Mouse (Mus musculus): ENCODE measurements around the gene S100a3.

Gene S100a3

DNA sequence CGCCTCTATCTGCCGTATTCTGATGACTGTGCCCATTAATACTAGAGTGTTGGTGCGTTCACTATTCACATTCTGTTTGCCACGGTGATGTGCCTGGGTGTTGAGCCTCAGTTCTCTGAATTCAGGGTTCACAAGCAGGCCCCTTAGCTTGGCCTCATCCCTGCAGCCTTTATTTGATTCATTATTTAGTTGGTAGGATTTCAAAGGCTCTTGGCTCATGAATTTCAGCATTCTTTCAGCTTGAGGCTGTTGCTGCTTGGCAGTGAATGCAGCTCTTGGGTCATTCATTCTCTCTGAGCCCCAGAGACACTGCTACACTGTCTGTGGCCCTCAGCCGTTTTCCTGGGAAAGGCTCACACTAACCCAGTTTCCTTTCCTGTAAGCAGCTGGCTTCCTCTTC, 4.4 kb upstream of the S100a3 start:
- DNase-seq (ENCODE audit: inconsistent age in 2 of 2, low spot score in 1 of 2): peak in 1 of 2 experiments; percentile 53

DNA sequence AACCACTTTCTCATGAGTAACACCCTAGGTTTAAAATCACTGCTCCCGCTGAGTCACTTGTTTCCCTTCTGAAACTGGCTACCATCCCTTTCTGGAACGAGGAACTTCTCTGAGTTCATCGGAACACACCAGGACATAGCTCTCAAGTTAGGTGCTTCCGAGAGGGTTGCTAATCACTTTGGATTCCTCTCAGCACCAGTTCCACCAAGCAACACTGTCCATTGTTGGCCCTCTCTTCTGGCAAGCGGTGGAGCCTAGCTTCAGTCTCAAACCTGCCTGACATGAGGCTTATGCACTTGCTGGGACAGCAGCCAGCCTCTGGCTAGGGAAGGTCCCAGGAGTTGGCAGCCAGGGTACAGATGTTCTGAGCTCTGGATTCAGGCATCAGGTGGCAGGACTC, 14.3 kb downstream of the S100a3 start:
- DNase-seq (ENCODE audit: inconsistent age in 2 of 2, low spot score in 1 of 2): peak in 1 of 2 experiments; percentile 58

DNA sequence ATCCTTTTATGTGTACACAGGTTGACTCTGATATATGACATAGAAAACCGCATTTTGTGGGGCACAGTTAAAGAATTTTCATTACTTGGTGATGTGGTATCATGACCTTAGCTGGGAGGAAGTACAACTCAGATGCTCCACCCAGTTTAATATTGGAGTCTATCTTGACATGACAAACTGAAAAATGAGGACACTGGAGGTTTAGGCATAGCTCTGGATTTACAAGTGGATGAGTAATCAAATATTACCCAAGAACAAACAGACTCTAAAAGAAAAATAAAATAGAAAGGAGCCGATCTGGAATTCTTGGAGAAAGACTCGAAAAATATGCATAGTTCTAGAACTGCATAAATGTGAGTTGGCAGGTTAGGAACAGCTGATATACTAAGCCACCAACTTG, 14.9 kb downstream of the S100a3 start:
- peak in 1 of 2 experiments; percentile 45 for DNase-seq (ENCODE audit: inconsistent age in 2 of 2, low spot score in 1 of 2)

DNA sequence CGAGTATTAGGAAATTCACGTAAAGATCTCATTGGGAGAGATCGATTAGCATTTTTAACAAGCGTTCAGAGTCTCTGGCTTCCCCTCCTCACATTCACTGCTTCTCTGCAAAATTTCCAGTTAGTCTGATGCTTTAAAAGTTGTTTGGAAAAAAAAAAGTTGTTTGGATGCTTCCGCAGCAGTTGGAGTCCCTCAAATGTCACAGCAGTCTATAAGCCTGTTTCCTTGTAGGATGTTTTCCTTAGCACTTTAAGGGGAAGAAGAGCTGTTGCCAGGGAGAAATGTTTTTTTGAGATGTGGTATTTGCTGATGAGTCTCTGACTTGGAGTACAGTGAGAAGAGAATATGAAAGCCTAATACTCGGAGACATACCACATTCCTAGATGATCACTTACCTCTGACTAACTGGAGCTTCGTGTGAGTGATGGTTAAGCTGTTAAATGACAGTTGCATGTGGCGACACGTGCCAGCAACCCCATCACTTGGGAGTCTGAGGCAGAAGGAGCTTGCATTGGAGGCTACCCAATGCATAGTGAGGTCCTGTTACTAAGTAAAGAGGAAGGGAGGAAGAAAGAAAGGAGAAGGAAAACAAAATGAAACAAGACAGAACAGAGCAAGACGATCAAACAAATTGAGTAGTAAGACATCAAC, 16.1 kb downstream of the S100a3 start:
- DNase-seq (ENCODE audit: inconsistent age in 2 of 2, low spot score in 1 of 2): no peak

DNA sequence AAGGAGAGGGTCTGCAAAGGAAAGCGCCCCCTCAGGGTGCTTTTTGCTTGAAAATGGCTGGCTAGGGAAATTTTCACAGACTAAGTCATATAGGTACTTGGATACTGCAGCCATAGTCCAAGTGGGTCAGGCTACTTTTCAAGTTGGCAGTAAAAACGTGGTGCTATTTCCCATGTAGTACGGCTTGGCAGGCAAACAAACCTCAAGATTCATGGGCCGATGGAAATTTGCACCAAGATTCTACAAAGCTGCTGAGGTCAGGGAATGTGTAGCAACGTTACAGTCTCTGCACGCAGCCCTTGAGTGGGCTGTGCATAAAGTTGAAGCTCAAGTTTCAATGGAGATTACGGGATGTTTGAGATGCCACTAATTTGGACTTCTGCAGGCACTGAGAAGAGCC, 19.1 kb downstream of the S100a3 start:
- DNase-seq (ENCODE audit: inconsistent age in 2 of 2, low spot score in 1 of 2): no peak

DNA sequence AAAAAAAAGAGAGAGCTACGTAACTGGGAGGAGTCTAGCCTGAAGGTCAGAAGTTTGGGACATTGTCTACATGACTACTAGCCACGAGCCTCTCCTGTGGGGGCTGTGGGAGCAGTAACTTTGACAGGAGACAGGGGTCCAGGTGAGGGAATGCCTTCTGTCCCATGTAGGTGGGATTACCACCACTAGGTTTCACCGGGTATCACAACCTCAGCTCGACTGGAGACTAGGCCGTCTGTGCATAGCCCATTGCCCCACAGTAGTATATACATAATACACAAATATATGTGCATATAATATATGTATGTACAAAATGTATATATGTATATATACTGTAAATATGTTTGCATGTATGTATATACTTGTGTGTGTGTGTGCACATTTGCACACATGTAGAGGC, 20.8 kb downstream of the S100a3 start:
- DNase-seq (ENCODE audit: inconsistent age in 2 of 2, low spot score in 1 of 2): no peak

DNA sequence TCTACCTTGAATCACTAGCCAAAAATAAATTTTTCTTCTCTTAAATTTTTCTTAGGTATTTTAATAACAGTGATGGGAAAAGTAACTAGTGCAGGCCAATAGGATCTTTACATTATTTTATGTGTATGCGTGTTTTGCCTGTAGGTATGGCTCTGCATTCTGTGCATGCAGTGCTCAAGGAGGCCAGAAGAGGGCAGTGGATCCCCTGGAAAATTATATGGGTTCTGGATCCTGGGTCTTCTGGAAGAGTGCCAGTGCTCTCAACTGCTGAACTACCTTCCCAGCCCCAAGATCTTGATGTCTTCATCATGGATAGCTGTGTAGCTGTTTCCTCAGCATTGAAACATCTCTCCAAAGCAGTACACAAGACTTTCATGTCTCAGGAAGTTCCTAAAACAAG, 21.8 kb downstream of the S100a3 start:
- peak in 1 of 2 experiments; percentile 34 for DNase-seq (ENCODE audit: inconsistent age in 2 of 2, low spot score in 1 of 2)

DNA sequence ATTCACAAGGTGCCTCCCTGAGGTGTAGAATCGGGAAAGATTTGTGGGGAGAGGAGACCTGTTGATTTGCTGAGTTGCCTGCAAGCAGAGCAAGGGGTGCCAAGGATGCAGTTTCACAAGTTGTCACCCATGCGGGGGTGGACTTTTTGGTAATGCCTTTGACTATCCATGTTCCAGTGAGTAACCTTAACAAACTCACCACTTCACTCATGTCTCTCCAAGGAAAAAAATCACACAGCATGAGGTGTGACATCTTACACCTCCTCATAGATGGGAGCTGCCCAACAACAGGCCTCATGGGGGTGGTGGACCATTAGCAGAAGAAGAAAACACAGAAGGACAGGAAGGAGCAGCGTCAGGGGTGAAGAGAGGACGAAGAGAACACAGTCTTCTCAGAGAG, 22.2 kb downstream of the S100a3 start:
- no peak for DNase-seq (ENCODE audit: inconsistent age in 2 of 2, low spot score in 1 of 2)

DNA sequence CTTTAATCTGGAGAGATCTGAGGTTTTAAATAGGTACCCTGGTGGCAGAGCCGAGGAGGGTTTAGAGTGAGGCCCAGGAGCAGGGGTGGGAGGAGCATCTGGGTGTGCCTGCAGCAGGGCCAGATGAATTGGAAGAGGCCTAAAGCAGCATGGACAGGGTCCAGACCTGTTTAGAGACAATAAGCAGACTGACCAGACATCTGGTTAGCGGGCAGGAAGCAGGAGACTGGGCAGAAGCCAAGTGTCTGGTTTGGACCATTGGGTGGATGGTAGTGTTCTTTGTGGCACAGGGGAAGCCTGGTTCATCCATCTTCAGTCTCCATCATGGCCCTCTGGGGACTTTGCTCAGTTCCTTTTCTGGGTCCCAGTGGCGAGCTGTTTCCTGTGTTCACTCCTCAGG, 23.5 kb downstream of the S100a3 start:
- DNase-seq (ENCODE audit: inconsistent age in 2 of 2, low spot score in 1 of 2): peak; percentile 68 to 76

DNA sequence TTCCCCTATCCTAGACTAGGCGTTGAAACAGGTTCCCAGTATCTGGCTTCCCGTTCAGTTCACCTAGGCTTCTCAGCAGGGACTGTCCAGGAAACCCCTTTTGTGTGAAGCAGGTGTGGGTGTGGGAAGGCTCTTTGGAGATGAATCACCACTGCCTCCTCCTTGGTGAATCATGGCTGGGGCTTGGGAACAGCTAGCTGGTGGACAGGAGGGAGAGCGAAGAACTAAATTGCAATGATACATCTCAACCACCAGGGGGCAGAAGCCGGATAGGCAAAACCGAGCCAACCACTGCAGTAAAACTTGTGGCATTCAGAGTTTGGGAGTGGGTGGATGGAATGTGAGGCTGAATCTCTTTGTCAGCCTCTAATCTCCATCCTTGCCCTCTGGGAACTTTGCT, 25.2 kb downstream of the S100a3 start:
- peak; percentile 80 to 91 for DNase-seq (ENCODE audit: inconsistent age in 2 of 2, low spot score in 1 of 2)

DNA sequence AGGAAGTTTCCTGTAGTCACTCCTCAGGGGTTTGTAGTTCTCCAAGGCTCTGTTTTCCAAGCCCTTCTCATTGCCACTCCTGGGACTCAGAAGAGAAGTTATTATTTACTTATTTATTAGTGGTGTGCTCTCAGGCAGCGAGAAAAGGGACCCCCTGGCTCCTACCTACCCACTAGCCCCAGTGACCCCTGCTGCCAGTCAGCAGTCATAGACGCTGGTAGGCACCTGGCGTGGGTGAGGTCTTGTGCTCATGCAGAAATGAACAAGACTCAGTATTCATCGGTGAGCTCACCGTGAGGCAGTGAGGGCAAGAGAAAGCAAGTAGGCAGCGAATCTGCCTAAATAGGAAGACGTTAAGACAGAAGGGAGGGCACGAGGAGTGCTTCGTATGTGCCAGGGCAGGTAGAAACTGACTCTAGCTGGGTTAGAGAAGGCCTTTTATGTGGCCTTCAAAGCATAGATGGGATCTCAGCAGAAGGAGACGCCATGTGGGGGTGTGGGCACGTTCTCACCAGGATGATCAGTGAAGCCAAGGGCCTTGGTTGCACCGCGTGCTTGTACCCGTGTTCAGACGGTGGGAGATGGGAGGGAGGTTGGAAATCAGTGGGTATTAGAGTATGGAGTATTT, 25.8 kb downstream of the S100a3 start:
- peak in 1 of 2 experiments; percentile 36 for DNase-seq (ENCODE audit: inconsistent age in 2 of 2, low spot score in 1 of 2)

DNA sequence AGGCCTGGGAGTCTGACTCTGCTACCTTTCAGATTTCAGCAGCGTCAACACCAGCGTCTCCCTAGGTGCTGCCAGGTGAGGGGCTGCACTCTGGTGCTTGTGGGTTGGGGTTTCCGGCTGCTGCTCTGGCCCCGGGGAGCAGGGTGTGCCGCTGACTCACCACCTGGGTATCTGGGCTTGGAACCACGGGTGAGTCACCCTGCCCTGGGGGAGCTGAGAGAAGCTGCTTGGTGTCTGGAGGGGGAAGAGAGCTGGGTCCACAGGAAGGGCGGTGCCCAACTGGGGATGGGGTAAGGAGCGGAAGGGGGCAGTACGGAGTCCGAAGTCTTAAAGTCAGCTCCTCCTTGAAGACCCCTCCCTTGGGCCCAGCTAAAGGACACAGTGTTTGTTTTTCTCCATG, 26.5 kb downstream of the S100a3 start:
- peak; percentile 94 for DNase-seq (ENCODE audit: inconsistent age in 2 of 2, low spot score in 1 of 2)

DNA sequence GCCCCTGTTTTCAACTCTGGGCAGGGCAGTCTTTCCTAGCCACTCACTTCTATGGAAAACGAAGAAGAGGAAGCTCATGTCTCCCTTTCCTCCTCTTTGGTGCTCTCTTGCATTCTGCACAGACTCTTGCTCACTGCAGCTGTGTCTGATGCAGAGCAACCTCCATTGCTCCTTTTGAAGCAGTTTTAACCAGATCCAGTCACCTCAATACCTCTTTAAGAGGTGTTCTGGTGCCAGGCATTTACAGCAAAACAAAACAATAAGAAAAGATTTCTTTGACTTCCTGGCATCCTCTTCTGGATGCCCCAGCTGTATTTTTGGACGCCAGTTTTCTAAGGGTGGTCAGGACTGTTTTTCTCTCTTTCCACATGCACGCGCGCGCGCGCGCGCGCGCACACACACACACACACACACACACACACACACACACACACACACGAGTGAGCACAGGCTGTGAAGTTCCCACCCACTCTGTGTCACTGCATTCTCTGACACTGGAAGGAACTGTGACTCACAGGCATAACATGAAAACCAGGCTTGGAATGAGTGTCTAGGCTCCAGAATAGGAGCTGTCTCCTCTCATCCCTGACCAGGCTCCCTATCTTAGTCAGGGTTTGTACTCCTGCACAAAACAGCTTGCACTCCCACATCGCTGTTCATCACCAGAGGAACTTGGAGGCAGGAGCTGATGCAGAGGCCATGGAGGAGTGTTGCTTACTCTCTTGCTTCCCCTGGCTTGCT, 27.2 kb downstream of the S100a3 start:
- DNase-seq (ENCODE audit: inconsistent age in 2 of 2, low spot score in 1 of 2): peak; percentile 60 to 77

DNA sequence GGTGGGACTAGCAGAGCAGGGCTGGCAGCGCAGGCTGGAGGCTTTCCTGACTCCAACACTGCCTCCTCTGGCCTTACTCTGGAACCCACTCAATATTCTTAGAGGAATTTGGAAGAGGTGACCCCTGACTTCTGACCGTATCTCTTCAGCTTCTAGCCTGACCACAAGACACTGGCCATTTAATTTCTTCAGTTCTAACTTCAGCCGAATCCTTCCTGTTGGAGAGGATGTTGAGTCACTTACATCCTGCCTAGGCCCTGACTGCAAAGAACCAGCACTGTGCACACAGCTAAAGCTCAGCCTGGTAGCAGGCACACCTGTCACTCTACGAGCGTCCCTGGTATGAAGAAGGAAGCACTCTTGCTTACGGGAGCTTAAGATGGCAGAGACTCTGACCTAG, 29.0 kb downstream of the S100a3 start:
- DNase-seq (ENCODE audit: inconsistent age in 2 of 2, low spot score in 1 of 2): peak in 1 of 2 experiments; percentile 36

DNA sequence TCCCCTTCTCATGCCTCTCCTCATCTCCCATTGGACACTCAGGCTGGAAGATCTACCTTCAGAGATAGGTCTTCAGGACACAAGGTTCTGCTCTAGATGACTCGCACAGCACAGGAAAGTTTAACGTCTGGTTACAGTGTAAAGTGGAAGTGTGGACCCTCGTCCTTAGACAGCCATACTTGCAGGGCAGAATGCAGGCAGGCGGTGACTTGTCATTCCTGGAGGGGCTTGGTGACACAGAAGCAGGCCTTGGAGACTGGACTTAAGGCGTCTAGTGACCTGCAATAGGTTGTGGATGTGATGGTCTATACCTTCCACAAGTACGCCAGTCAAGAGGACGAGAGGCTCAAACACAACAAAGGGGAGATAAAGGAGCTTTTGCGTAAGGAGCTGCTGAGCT, 29.6 kb downstream of the S100a3 start, which contains the start of gene S100a2:
Gene S100a2, plus strand, starts transcription at position 301 of the 400 bp plus-strand sequence.
- peak in 1 of 2 experiments; percentile 19 for DNase-seq (ENCODE audit: inconsistent age in 2 of 2, low spot score in 1 of 2)

DNA sequence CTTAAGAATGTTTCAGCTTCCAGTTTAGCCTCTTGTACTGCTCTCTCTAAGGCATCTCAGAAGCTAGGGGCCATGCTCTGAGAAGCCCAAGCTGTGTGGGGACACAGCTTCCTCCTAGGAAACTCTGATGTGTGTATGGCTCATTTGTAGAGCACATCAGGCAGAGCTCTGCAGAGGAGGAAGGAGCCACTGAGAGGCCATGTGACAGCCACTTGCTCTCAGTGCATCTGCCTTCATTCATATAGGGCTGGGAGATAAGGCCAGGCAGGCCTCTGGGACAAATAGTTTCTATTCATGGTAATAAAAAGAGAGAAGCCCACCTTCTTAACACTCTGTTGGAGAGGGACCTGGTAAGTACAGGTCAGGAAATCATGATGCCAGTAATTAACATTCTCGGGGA, 34.1 kb downstream of the S100a3 start:
- no peak for DNase-seq (ENCODE audit: inconsistent age in 2 of 2, low spot score in 1 of 2)

DNA sequence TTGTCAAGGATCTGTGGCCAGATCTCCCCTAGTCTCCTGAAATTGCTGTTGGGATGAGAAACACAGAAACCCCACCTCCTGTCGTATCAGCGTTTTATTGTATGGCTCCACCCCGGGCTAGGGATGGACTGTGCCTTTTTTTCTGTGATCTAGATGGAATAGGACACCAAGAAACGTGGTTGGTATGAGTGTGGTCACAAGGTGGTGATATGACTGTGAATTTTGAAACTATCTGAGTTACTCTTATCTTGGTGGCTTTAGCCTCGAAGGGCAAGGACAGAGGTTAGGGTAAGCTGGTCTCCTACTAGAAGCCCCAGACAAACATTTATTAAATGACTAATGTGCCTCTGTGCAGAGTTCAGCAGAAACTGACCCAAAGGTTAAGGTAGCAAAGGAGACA, 35.2 kb downstream of the S100a3 start:
- DNase-seq (ENCODE audit: inconsistent age in 2 of 2, low spot score in 1 of 2): peak in 1 of 2 experiments; percentile 33

DNA sequence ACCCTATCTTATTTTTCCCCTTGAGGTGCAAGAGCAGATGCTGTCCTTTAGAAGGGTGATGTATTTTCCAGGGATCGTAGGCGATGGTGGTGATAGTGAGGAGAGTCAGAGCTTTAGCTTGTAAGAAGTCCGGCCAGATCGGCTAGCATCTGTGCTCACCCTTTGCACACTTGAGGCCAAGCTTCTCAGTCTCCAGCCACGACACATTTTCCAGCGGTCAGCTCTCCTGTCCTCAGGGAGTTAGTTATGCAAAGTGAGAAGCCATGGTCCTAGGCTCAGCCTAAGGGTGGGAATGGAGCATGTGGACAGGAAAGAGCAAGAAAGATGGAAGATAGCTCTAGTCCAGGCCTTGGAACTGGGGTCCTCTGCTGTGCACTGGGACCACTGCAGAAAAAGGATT, 36.4 kb downstream of the S100a3 start:
- DNase-seq (ENCODE audit: inconsistent age in 2 of 2, low spot score in 1 of 2): no peak

DNA sequence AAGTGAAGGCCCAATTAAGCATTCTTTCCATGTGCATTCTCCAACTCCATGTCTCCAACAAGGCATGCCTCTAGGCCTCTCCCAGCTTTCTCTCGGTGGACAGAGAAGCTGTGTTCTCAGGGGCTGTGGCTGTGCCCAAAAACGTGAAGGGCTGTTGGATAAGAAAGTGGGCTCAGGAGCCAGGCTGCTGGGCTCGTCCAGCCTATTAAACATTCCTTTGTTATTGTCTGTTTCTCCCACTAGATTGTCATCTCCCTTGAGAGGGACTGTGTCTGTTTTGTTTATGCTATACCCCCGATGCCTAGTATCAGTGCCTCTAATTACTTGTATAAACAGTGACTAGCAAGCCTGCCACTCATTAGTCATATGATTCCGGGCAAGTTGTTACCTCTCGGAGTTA, 37.4 kb downstream of the S100a3 start:
- no peak for DNase-seq (ENCODE audit: inconsistent age in 2 of 2, low spot score in 1 of 2)

DNA sequence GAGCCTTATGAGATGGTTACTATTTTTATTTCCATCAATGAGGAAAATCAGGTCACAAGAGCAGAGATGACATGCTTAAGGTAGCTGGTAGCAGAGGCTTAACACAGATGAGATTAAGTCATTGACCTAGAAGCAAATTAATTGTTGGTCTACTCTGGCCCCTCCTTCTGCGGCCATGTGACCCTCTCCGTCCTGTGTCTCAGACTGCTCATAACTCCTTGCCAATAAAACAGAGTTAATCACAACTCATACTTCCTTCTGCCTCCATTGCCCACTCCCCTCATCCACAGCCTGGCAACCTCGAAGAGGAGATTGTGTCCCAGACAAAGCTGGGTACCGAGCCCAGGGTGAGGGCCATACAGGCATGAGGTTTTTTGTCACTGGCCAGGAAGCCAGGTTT, 37.8 kb downstream of the S100a3 start:
- DNase-seq (ENCODE audit: inconsistent age in 2 of 2, low spot score in 1 of 2): no peak

DNA sequence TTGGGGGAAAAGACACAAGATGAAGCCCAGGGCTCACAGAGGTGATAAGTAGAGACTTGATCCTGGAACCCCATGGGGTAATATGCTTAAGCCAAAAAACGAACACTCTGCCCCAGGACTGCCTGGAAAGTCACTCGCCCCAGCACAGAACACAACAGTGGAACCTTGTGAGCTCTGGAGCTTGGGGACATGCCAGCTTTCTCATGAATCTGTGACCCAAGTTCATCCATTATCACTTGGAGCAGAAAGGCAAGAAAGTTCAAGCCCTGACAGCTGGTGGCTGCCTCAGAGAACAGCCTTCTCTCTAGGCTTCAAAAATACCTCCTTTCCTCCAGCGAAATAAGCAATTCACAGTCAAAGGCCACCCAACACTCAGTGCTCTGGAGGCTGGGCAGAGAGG, 39.0 kb downstream of the S100a3 start:
- DNase-seq (ENCODE audit: inconsistent age in 2 of 2, low spot score in 1 of 2): no peak

DNA sequence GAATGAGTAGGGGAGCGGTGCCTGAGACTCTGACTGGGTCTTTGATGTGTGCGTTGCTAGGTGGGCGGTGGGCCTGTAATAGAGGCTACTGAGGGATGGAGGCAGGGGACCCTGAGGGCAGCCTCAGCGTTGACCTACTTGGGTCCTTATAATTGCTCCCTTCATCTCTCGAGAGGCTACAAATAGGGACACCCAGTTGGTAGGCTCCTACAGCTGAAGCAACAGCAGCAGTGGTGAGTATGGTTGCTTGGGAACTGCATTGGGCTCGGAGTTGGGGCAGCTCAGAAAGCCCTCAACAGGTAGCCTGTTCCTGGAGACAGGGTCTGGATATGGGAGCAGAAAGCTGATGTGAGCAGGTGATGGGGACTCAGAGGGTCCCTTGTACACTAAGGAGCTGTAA, 39.7 kb downstream of the S100a3 start:
- no peak for DNase-seq (ENCODE audit: inconsistent age in 2 of 2, low spot score in 1 of 2)
